Mouse (Mus musculus): ENCODE measurements around the gene Slc39a7. TPM values are rescaled to one million over a fixed set of nuclear protein-coding genes. Genes with fewer than 3 reads are reported as not detected.
A peak's percentile ranks its signal among the peaks of the same experiment; 100 is the strongest.

Slc39a7 gene
- polyA plus RNA-seq (2015; fragmentation: Nextera tagmentation; extraction: Ambion mirVana): 151 and 172 TPM in 2 replicates

- Histone ChIP-seq H3K4me3 (replicated peaks) (peak within 1 kb of the TSS; percentile 96), H3K4me2 (replicated peaks) (peak within 1 kb of the TSS; percentile 93), H3K36me3 (peaks cover 16% of the 10 kb centered on the region; the same call in 1 of the 2 replicates), H3K9me3 (no peaks in the 10 kb centered on the region), H3K27me3 (replicated peaks) (no peaks in the 10 kb centered on the region), H3K9ac (peak within 1 kb of the TSS; percentile 93), H3K27ac (peak within 1 kb of the TSS; percentile 97), H3K4me1 (replicated peaks) (peaks cover 49% of the 10 kb centered on the region)
- peak; percentile 83 for ATAC-seq
- under 1% methylated on average over 80 of the region's 88 CpGs for WGBS
Observed at GRCm38 (mm10) chr17:34031465-34032173, at the start of gene Slc39a7, which contains the start of gene Rxrb. Gene Slc39a7 (minus strand): TSS chr17:34031682. Gene Rxrb (plus strand): TSS chr17:34031812.

- ATAC-seq: peak; percentile 73
- no peak overlapping the region for H3K9ac ChIP-seq
- H3K4me3 ChIP-seq (replicated peaks): no peak overlapping the region
- peaks cover 11% of the 10 kb centered on the region for H3K27me3 ChIP-seq (replicated peaks)
- no peak overlapping the region for H3K27ac ChIP-seq
- no peaks in the 10 kb centered on the region for H3K9me3 ChIP-seq
- WGBS: 14% methylated on average over 5 of the region's 5 CpGs
- H3K36me3 ChIP-seq: no peaks in the 10 kb centered on the region
- H3K4me2 ChIP-seq (replicated peaks): no peak overlapping the region
- H3K4me1 ChIP-seq (replicated peaks): 0 out of 2 replicates have a peak, but pooled peaks cover 2% of the 10 kb centered on the region
Observed at GRCm38 (mm10) chr17:34079621-34080020, 48.1 kb upstream of the Slc39a7 start.

- Histone ChIP-seq H3K36me3 (no peaks in the 10 kb centered on the region), H3K4me2 (replicated peaks) (no peak overlapping the region), H3K9me3 (no peaks in the 10 kb centered on the region), H3K27me3 (replicated peaks) (peaks cover 11% of the 10 kb centered on the region), H3K4me3 (replicated peaks) (no peak overlapping the region), H3K4me1 (replicated peaks) (0 out of 2 replicates have a peak, but pooled peaks cover 2% of the 10 kb centered on the region), H3K9ac (no peak overlapping the region), H3K27ac (no peak overlapping the region)
- ATAC-seq: no peak
- 88% methylated on average over 11 of the region's 11 CpGs for WGBS
Observed at GRCm38 (mm10) chr17:34079002-34079401, 47.5 kb upstream of the Slc39a7 start.

GRCm38 (mm10) chr17:34078148-34078547 is 46.7 kb upstream of the Slc39a7 start:
- ATAC-seq: no peak
- peaks cover 11% of the 10 kb centered on the region for H3K27me3 ChIP-seq (replicated peaks)

GRCm38 (mm10) chr17:34077549-34077948 is 46.1 kb upstream of the Slc39a7 start:
- peaks cover 11% of the 10 kb centered on the region for H3K27me3 ChIP-seq (replicated peaks)
- no peaks in the 10 kb centered on the region for H3K36me3 ChIP-seq
- H3K4me3 ChIP-seq (replicated peaks): no peak overlapping the region
- H3K4me1 ChIP-seq (replicated peaks): no peaks in the 10 kb centered on the region
- H3K27ac ChIP-seq: no peak overlapping the region
- H3K9me3 ChIP-seq: no peaks in the 10 kb centered on the region
- no peak overlapping the region for H3K4me2 ChIP-seq (replicated peaks)
- 2% methylated on average over 9 of the region's 9 CpGs for WGBS
- ATAC-seq: no peak
- H3K9ac ChIP-seq: no peak overlapping the region

More at GRCm38 (mm10) chr17:34078148-34078547, 46.7 kb upstream of the Slc39a7 start:
- Histone ChIP-seq H3K36me3 (no peaks in the 10 kb centered on the region), H3K4me2 (replicated peaks) (no peak overlapping the region), H3K9ac (no peak overlapping the region), H3K27ac (no peak overlapping the region), H3K9me3 (no peaks in the 10 kb centered on the region), H3K4me3 (replicated peaks) (no peak overlapping the region), H3K4me1 (replicated peaks) (0 out of 2 replicates have a peak, but pooled peaks cover 1% of the 10 kb centered on the region)
- 58% methylated on average over 4 of the region's 4 CpGs for WGBS

- H3K4me2 ChIP-seq (replicated peaks): no peak overlapping the region
- H3K27ac ChIP-seq: no peak overlapping the region
- no peaks in the 10 kb centered on the region for H3K9me3 ChIP-seq
- H3K36me3 ChIP-seq: no peaks in the 10 kb centered on the region
- no peaks in the 10 kb centered on the region for H3K4me1 ChIP-seq (replicated peaks)
- peaks cover 11% of the 10 kb centered on the region for H3K27me3 ChIP-seq (replicated peaks)
- no peak overlapping the region for H3K4me3 ChIP-seq (replicated peaks)
- no peak for ATAC-seq
- 36% methylated on average over 7 of the region's 7 CpGs for whole genome bisulfite sequencing
- H3K9ac ChIP-seq: no peak overlapping the region
Observed at GRCm38 (mm10) chr17:34075271-34075670, 43.8 kb upstream of the Slc39a7 start.

- 74% methylated on average over 5 of the region's 5 CpGs for WGBS
Observed at GRCm38 (mm10) chr17:34072091-34072490, 40.6 kb upstream of the Slc39a7 start.

GRCm38 (mm10) chr17:34068864-34069263 is 37.4 kb upstream of the Slc39a7 start:
- no peak overlapping the region for H3K4me3 ChIP-seq (replicated peaks)
- no peak overlapping the region for H3K4me2 ChIP-seq (replicated peaks)
- H3K27ac ChIP-seq: no peak overlapping the region
- H3K36me3 ChIP-seq: no peaks in the 10 kb centered on the region
- ATAC-seq: no peak
- H3K9ac ChIP-seq: no peak overlapping the region
- H3K9me3 ChIP-seq: no peaks in the 10 kb centered on the region
- H3K4me1 ChIP-seq (replicated peaks): no peaks in the 10 kb centered on the region
- H3K27me3 ChIP-seq (replicated peaks): no peaks in the 10 kb centered on the region
- 56% methylated on average over 3 of the region's 3 CpGs for WGBS

More at GRCm38 (mm10) chr17:34072091-34072490, 40.6 kb upstream of the Slc39a7 start:
- no peak overlapping the region for H3K4me3 ChIP-seq (replicated peaks)
- peaks cover 7% of the 10 kb centered on the region for H3K27me3 ChIP-seq (replicated peaks)
- H3K27ac ChIP-seq: no peak overlapping the region
- H3K9ac ChIP-seq: no peak overlapping the region
- H3K9me3 ChIP-seq: no peaks in the 10 kb centered on the region
- no peak for ATAC-seq
- no peak overlapping the region for H3K4me2 ChIP-seq (replicated peaks)
- H3K36me3 ChIP-seq: no peaks in the 10 kb centered on the region
- no peaks in the 10 kb centered on the region for H3K4me1 ChIP-seq (replicated peaks)

GRCm38 (mm10) chr17:34057224-34057623 is 25.7 kb upstream of the Slc39a7 start:
- Histone ChIP-seq H3K27ac (no peak overlapping the region), H3K9ac (no peak overlapping the region), H3K9me3 (no peaks in the 10 kb centered on the region), H3K4me2 (replicated peaks) (no peak overlapping the region), H3K36me3 (no peaks in the 10 kb centered on the region), H3K4me3 (replicated peaks) (no peak overlapping the region), H3K4me1 (replicated peaks) (no peaks in the 10 kb centered on the region), H3K27me3 (replicated peaks) (no peaks in the 10 kb centered on the region)
- ATAC-seq: no peak
- 66% methylated on average over 7 of the region's 7 CpGs for WGBS

- H3K36me3 ChIP-seq: no peaks in the 10 kb centered on the region
- no peaks in the 10 kb centered on the region for H3K4me1 ChIP-seq (replicated peaks)
- no peak overlapping the region for H3K4me2 ChIP-seq (replicated peaks)
- no peaks in the 10 kb centered on the region for H3K9me3 ChIP-seq
- H3K4me3 ChIP-seq (replicated peaks): no peak overlapping the region
- ATAC-seq: no peak
- WGBS: 95% methylated on average over 5 of the region's 5 CpGs
- H3K27me3 ChIP-seq (replicated peaks): 0 out of 2 replicates have a peak, but pooled peaks cover 5% of the 10 kb centered on the region
- H3K27ac ChIP-seq: no peak overlapping the region
- H3K9ac ChIP-seq: no peak overlapping the region
Observed at GRCm38 (mm10) chr17:34047404-34048050, 16.0 kb upstream of the Slc39a7 start.

GRCm38 (mm10) chr17:34045941-34046340 is 14.5 kb upstream of the Slc39a7 start:
- Histone ChIP-seq H3K4me2 (replicated peaks) (no peak overlapping the region), H3K36me3 (no peaks in the 10 kb centered on the region), H3K27ac (no peak overlapping the region), H3K9me3 (no peaks in the 10 kb centered on the region), H3K27me3 (replicated peaks) (0 out of 2 replicates have a peak, but pooled peaks cover 5% of the 10 kb centered on the region), H3K9ac (no peak overlapping the region), H3K4me3 (replicated peaks) (no peak overlapping the region), H3K4me1 (replicated peaks) (peaks cover 6% of the 10 kb centered on the region; the same call in 1 of the 2 replicates)
- WGBS: 79% methylated on average over 14 of the region's 14 CpGs
- ATAC-seq: no peak

Measured in intestine, embryonic 15.5 days (tissue).